Mouse (Mus musculus) C2C12 (cell line): ENCODE measurements at regions not wholly inside any gene's neighbourhood (a gene's known extent, or its start where the extent isn't known, plus 50 kb on each side); places are given as distances from the start of the nearest gene placed in this dataset.

Experiments used
- H3K27me3 ChIP-seq: one replicate; pipeline ENCODE4 v1.6.1; 2011; ENCODE audit not compliant: control insufficient read depth, insufficient read depth, insufficient read length
- H3K36me3 ChIP-seq: one replicate; pipeline ENCODE4 v1.6.1; 2011; ENCODE audit not compliant: control insufficient read depth, insufficient read depth
- H3K4me3 ChIP-seq: one replicate; pipeline ENCODE4 v1.5.1; 2011; ENCODE audit warnings: mild to moderate bottlenecking, control low read depth; ENCODE audit not compliant: poor library complexity, insufficient read depth, severe bottlenecking
- H3K79me2 ChIP-seq: one replicate; pipeline ENCODE4 v1.6.1; 2011; ENCODE audit not compliant: control insufficient read depth, insufficient read depth
- H3K79me3 ChIP-seq: one replicate; pipeline ENCODE4 v1.6.1; 2011; ENCODE audit warnings: low read depth, control low read depth
- H3ac ChIP-seq: one replicate; pipeline ENCODE3; 2011; ENCODE audit warnings: low read depth; ENCODE audit not compliant: control insufficient read depth, insufficient read length
- CEBPB ChIP-seq: IDR thresholded peaks from one replicate; pipeline ENCODE4 v1.6.1; 2011; ENCODE audit warnings: low read depth, mild to moderate bottlenecking, control low read depth, moderate library complexity
- CTCF ChIP-seq: IDR thresholded peaks from one replicate; pipeline ENCODE4 v1.5.1; 2011; ENCODE audit not compliant: control insufficient read depth, insufficient read depth, insufficient read length
- FOSL1 ChIP-seq: IDR thresholded peaks from one replicate; pipeline ENCODE4 v1.8.0; 2011; ENCODE audit warnings: mild to moderate bottlenecking, low read length; ENCODE audit not compliant: poor library complexity, insufficient read depth, severe bottlenecking
- MAX ChIP-seq: IDR thresholded peaks from one replicate; pipeline ENCODE4 v1.6.1; 2011; ENCODE audit warnings: mild to moderate bottlenecking, control low read depth
- MYOD1 ChIP-seq: IDR thresholded peaks from one replicate; pipeline ENCODE4 v1.6.1; 2011; ENCODE audit warnings: low read depth; ENCODE audit not compliant: control insufficient read depth, insufficient read length
- MYOG ChIP-seq: IDR thresholded peaks from one replicate; pipeline ENCODE4 v1.6.1; 2011; ENCODE audit not compliant: control insufficient read depth, insufficient read length; ENCODE audit errors: extremely low read depth
- USF1 ChIP-seq: IDR thresholded peaks from one replicate; pipeline ENCODE4 v1.6.1; 2011; ENCODE audit warnings: low read depth, mild to moderate bottlenecking, control low read depth, moderate library complexity

GRCm38 (mm10) chr11:17522220-17522919, 265.0 kb downstream of the C1d start:
- no peak overlapping the region for H3K4me3 ChIP-seq
- no peaks in the 10 kb centered on the region for H3K36me3 ChIP-seq
- H3K79me2 ChIP-seq: no peaks in the 10 kb centered on the region
- no peaks in the 10 kb centered on the region for H3K79me3 ChIP-seq
- H3K27me3 ChIP-seq: no peaks in the 10 kb centered on the region
- no peak for TF ChIP-seq MYOG
- no peak for TF ChIP-seq FOSL1
- TF ChIP-seq CEBPB: no peak
- no peak for TF ChIP-seq CTCF
- TF ChIP-seq MYOD1: no peak
- no peak for TF ChIP-seq MAX
- no peak for TF ChIP-seq USF1
- H3ac ChIP-seq: no peak overlapping the region

- Histone ChIP-seq H3K79me2 (no peaks in the 10 kb centered on the region), H3K4me3 (no peak overlapping the region), H3K36me3 (no peaks in the 10 kb centered on the region), H3ac (no peak overlapping the region), H3K79me3 (no peaks in the 10 kb centered on the region), H3K27me3 (no peaks in the 10 kb centered on the region)
- no peak for TF ChIP-seq USF1
- TF ChIP-seq MYOG: no peak
- no peak for TF ChIP-seq CTCF
- TF ChIP-seq MYOD1: no peak
- TF ChIP-seq CEBPB: no peak
Observed at GRCm38 (mm10) chr11:17523329-17523728, 265.9 kb downstream of the C1d start.

GRCm38 (mm10) chr11:17524985-17525775, 267.8 kb downstream of the C1d start:
- Histone ChIP-seq H3K4me3 (no peak overlapping the region), H3K79me3 (no peaks in the 10 kb centered on the region), H3K27me3 (no peaks in the 10 kb centered on the region), H3K36me3 (no peaks in the 10 kb centered on the region), H3K79me2 (no peaks in the 10 kb centered on the region), H3ac (no peak overlapping the region)
- TF ChIP-seq MYOG (no peak), FOSL1 (no peak), CTCF (no peak), CEBPB (no peak)

GRCm38 (mm10) chr11:17526476-17526875, 269.1 kb downstream of the C1d start:
- TF ChIP-seq USF1 (no peak), FOSL1 (no peak), CEBPB (no peak), MYOD1 (no peak), CTCF (no peak), MAX (no peak), MYOG (no peak)

GRCm38 (mm10) chr11:17528609-17529008, 271.2 kb downstream of the C1d start:
- H3K79me2 ChIP-seq: no peaks in the 10 kb centered on the region
- no peaks in the 10 kb centered on the region for H3K27me3 ChIP-seq
- H3K4me3 ChIP-seq: no peak overlapping the region
- no peaks in the 10 kb centered on the region for H3K36me3 ChIP-seq
- no peaks in the 10 kb centered on the region for H3K79me3 ChIP-seq
- no peak overlapping the region for H3ac ChIP-seq
- TF ChIP-seq FOSL1 (no peak), MAX (no peak), CTCF (no peak), MYOD1 (no peak), CEBPB (no peak), USF1 (no peak), MYOG (no peak)

More at GRCm38 (mm10) chr11:17526476-17526875, 269.1 kb downstream of the C1d start:
- Histone ChIP-seq H3K4me3 (no peak overlapping the region), H3K79me3 (no peaks in the 10 kb centered on the region), H3K36me3 (no peaks in the 10 kb centered on the region), H3K27me3 (no peaks in the 10 kb centered on the region), H3K79me2 (no peaks in the 10 kb centered on the region), H3ac (no peak overlapping the region)
